Mouse (Mus musculus): ENCODE measurements around the gene Cflar.
"Not testable (repeated sequence)": the region's sequence is repeated elsewhere in the genome, so short reads cannot be mapped to it uniquely, and the experiment has no call there.

The Cflar gene

GRCm38 (mm10) chr1:58711365-58712016, at the start of gene Cflar:
Gene Cflar, plus strand, starts transcription at chr1:58711508.
- DNase-seq (ENCODE audit: low read depth, low spot score): no peak

GRCm38 (mm10) chr1:58662671-58663070, 48.6 kb upstream of the Cflar start:
- not testable (repeated sequence) for DNase-seq (ENCODE audit: low read depth, low spot score)

GRCm38 (mm10) chr1:58663365-58663764, 47.9 kb upstream of the Cflar start:
- not testable (repeated sequence) for DNase-seq (ENCODE audit: low read depth, low spot score)

- DNase-seq (ENCODE audit: low read depth, low spot score): no peak
Measured at GRCm38 (mm10) chr1:58668191-58668590, 43.1 kb upstream of the Cflar start.

- not testable (repeated sequence) for DNase-seq (ENCODE audit: low read depth, low spot score)
Measured at GRCm38 (mm10) chr1:58669635-58670034, 41.7 kb upstream of the Cflar start.

- DNase-seq (ENCODE audit: low read depth, low spot score): no peak
Measured at GRCm38 (mm10) chr1:58672116-58672515, 39.2 kb upstream of the Cflar start.

GRCm38 (mm10) chr1:58675011-58675410, 36.3 kb upstream of the Cflar start:
- DNase-seq (ENCODE audit: low read depth, low spot score): no peak

GRCm38 (mm10) chr1:58677575-58677974, 33.7 kb upstream of the Cflar start:
- DNase-seq (ENCODE audit: low read depth, low spot score): no peak

GRCm38 (mm10) chr1:58678412-58678811, 32.9 kb upstream of the Cflar start:
- not testable (repeated sequence) for DNase-seq (ENCODE audit: low read depth, low spot score)

- DNase-seq (ENCODE audit: low read depth, low spot score): no peak
Measured at GRCm38 (mm10) chr1:58689426-58689825, 21.9 kb upstream of the Cflar start.

- DNase-seq (ENCODE audit: low read depth, low spot score): no peak
Measured at GRCm38 (mm10) chr1:58690006-58690744, 21.1 kb upstream of the Cflar start.

GRCm38 (mm10) chr1:58690834-58691488, 20.3 kb upstream of the Cflar start:
- not testable (repeated sequence) for DNase-seq (ENCODE audit: low read depth, low spot score)

GRCm38 (mm10) chr1:58691718-58692117, 19.6 kb upstream of the Cflar start:
- DNase-seq (ENCODE audit: low read depth, low spot score): not testable (repeated sequence)

- DNase-seq (ENCODE audit: low read depth, low spot score): no peak
Measured at GRCm38 (mm10) chr1:58693696-58694095, 17.6 kb upstream of the Cflar start.

GRCm38 (mm10) chr1:58695810-58696209, 15.5 kb upstream of the Cflar start, which contains the start of gene Als2cr12:
Gene Als2cr12, minus strand, starts transcription at chr1:58695989.
- not testable (repeated sequence) for DNase-seq (ENCODE audit: low read depth, low spot score)

- not testable (repeated sequence) for DNase-seq (ENCODE audit: low read depth, low spot score)
Measured at GRCm38 (mm10) chr1:58697607-58698006, 13.7 kb upstream of the Cflar start.

- DNase-seq (ENCODE audit: low read depth, low spot score): no peak
Measured at GRCm38 (mm10) chr1:58698781-58699180, 12.5 kb upstream of the Cflar start.

GRCm38 (mm10) chr1:58699988-58700387, 11.3 kb upstream of the Cflar start:
- DNase-seq (ENCODE audit: low read depth, low spot score): no peak

- not testable (repeated sequence) for DNase-seq (ENCODE audit: low read depth, low spot score)
Measured at GRCm38 (mm10) chr1:58700580-58701162, 10.6 kb upstream of the Cflar start.

GRCm38 (mm10) chr1:58710043-58710442, 1.3 kb upstream of the Cflar start:
- not testable (repeated sequence) for DNase-seq (ENCODE audit: low read depth, low spot score)

- no peak for DNase-seq (ENCODE audit: low read depth, low spot score)
Measured at GRCm38 (mm10) chr1:58710711-58711364, 470 bp upstream of the Cflar start.
